In genomic region chr12:3309391-3310320, GRCm38 (mm10) we compare ENCODE assay signal across 8 mouse cellular contexts. TPM values are rescaled to one million over a fixed set of nuclear protein-coding genes. Genes with fewer than 3 reads are reported as not detected.
A peak's percentile ranks its signal among the peaks of the same experiment; 100 is the strongest.
DNase-seq lines count a peak whose midpoint lies in the region; ATAC-seq and TF ChIP-seq lines count a peak whose summit lies in the region.

TSS of gene Rab10 (minus strand) at chr12:3309969.

- H3K36me3 ChIP-seq in hindbrain, embryonic 13.5 days: no peaks in the 10 kb centered on the region

- no peak for TF ChIP-seq CTCF in Patski (IDR thresholded peaks at IDR 0.05)

- H3K27me3 ChIP-seq in Patski: peaks cover 2% of the 10 kb centered on the region
- no peaks in the 10 kb centered on the region for H3K27me3 ChIP-seq in hindbrain, embryonic 13.5 days

- POLR2A ChIA-PET in Patski (lab: Charles Lee): interaction anchor here (0.6 to 2.6 kb wide), 5 partner anchors 14 to 74 kb away, joined by 3 to 10 read pairs (median 3); no protein-coding TSS in a partner anchor

- no peaks in the 10 kb centered on the region for H3K9me3 ChIP-seq in hindbrain, embryonic 13.5 days

- peaks cover 25% of the 10 kb centered on the region for H3K4me1 ChIP-seq in hindbrain, embryonic 13.5 days (replicated peaks)

- H3K4me2 ChIP-seq in hindbrain, embryonic 13.5 days: peak within 1 kb of the TSS; percentile 86

- DNase-seq in Patski (ENCODE audit: low read depth, low spot score): peak; percentile 81
- peak; percentile 99 for DNase-seq in cerebellum, postnatal 14 days
- DNase-seq in frontal cortex, postnatal 14 days (ENCODE audit: low spot score in 2 of 2): peak; percentile 98 to 99
- peak; percentile 96 to 98 for DNase-seq in layer of hippocampus, postnatal 25 days (ENCODE audit: extremely low spot score in 1 of 2, low spot score in 1 of 2)
- DNase-seq in lung, postnatal 25 days (ENCODE audit: low spot score): peak; percentile 98
- DNase-seq in retina, embryonic 14.5 days (ENCODE audit: low spot score): peak; percentile 99
- DNase-seq in thymus, postnatal 4 days: peak; percentile 99

- H3K27ac ChIP-seq in hindbrain, embryonic 13.5 days: peak within 1 kb of the TSS; percentile 96

- WGBS in hindbrain, embryonic 13.5 days: under 1% methylated on average over 102 of the region's 111 CpGs

- CTCF ChIA-PET in Patski (lab: Charles Lee): interaction anchor here (1.0 to 1.4 kb wide), 3 partner anchors 40 to 81 kb away, joined by 3 to 4 read pairs (median 3); no protein-coding TSS in a partner anchor

- ATAC-seq in Patski: peak; percentile 94
- ATAC-seq in hindbrain, embryonic 13.5 days (ENCODE audit: low FRiP score): peak; percentile 97

- in situ Hi-C loops in Patski (cut with MboI; ENCODE audit: low pct_unique_long_range_greater_than_20kb): loop anchor here (5.0 kb wide), 1 partner anchor 38 kb away; no protein-coding TSS in a partner anchor

- peak within 1 kb of the TSS; percentile 92 for H3K9ac ChIP-seq in hindbrain, embryonic 13.5 days

- H3K4me3 ChIP-seq in hindbrain, embryonic 13.5 days: peak within 1 kb of the TSS; percentile 88

RNA-seq across cellular contexts. Expression of gene Rab10, which starts in this region (rescaled TPM):
- 113 TPM for polyA plus RNA-seq in Patski (2021)
- 136 and 138 TPM in 2 replicates for polyA plus RNA-seq in hindbrain, embryonic 13.5 days (2015; fragmentation: Nextera tagmentation; extraction: Ambion mirVana)
- 100 to 1,000 TPM; 164 to 173 TPM for total RNA-seq in layer of hippocampus, postnatal 25 days (2021)

Comparison
In these comparisons a context has a peak if more than half of its experiments do, and no peak if none do; other contexts are left out.
1. Peak in every context shown above with its lines: DNase-seq, ATAC-seq, H3K4me3 ChIP-seq and H3K27ac ChIP-seq.